Mouse (Mus musculus): ENCODE measurements at regions not wholly inside any gene's neighbourhood (a gene's known extent, or its start where the extent isn't known, plus 50 kb on each side); places are given as distances from the start of the nearest gene placed in this dataset.

- no peaks in the 10 kb centered on the region for H3K27me3 ChIP-seq
- WGBS, result 58% methylated on average over 2 of the region's 2 CpGs
- no peak overlapping the region for H3K4me3 ChIP-seq
- H3K9me3 ChIP-seq (replicated peaks), result no peaks in the 10 kb centered on the region
- no peaks in the 10 kb centered on the region for H3K4me1 ChIP-seq
- H3K4me2 ChIP-seq (replicated peaks), result no peak overlapping the region
- H3K9ac ChIP-seq, result no peak overlapping the region
- H3K27ac ChIP-seq, result no peak overlapping the region
- no peak for ATAC-seq (ENCODE audit: low FRiP score)
- no peaks in the 10 kb centered on the region for H3K36me3 ChIP-seq
These were observed 263.0 kb upstream of the Hnrnpa3 start for GRCm38 (mm10) chr2:75396016-75396415.

DNA sequence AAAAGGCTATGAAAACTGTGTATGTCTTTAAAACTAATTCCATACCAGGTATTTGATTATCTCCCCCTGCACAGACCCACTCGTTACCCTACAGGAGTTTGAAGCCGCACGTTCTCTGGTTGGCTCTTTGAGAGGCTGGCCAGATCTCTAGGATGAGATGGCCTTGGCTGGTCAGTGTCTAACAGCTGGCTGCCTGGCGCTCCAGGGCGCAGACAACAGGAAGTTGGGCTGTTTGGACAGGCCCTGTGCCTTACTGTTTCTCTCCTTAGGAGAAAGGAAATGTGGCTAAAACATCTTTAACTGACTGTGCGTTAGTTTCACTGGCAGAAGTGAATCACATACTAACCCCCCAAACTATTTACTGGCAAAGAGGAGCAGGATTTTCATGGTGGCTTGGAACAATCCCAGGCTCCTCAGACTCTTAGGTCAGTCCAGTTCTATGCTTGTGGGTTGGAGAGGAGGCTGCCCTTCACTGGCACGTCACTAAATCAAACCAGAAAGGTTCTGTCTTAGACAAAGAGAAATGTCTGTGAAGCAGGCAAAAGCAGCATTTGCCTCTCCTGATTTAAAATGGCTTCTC, 258.7 kb upstream of the Hnrnpa3 start:
- H3K9ac ChIP-seq, result no peak overlapping the region
- H3K4me3 ChIP-seq, result no peak overlapping the region
- H3K27me3 ChIP-seq, result no peaks in the 10 kb centered on the region
- H3K36me3 ChIP-seq, result no peaks in the 10 kb centered on the region
- H3K27ac ChIP-seq, result no peak overlapping the region
- no peak overlapping the region for H3K4me2 ChIP-seq (replicated peaks)
- ATAC-seq (ENCODE audit: low FRiP score), result no peak
- 80% methylated on average over 7 of the region's 7 CpGs for WGBS
- H3K4me1 ChIP-seq, result no peaks in the 10 kb centered on the region; the same call in 1 of the 2 replicates
- H3K9me3 ChIP-seq (replicated peaks), result no peaks in the 10 kb centered on the region

DNA sequence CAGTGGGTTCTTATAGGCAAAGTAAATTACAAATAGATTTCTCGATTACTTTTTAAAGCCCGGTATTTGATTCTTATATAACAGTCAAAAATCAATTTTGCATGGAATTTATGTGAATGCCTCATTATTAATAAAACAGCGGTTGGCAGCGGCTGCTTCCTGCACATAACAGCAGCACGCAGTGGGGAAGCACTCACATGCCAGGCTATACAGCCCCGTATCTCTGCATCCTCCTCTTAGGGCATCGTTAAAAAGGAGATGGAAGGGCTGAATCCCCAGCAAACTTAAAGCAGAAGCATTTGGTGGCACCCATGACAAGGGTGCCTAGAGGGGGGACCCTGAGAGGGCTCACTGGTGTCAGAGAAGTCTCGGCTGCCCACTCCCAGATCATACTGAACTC, 255.3 kb upstream of the Hnrnpa3 start:
- Histone ChIP-seq H3K27me3 (no peaks in the 10 kb centered on the region), H3K4me3 (no peak overlapping the region), H3K36me3 (no peaks in the 10 kb centered on the region), H3K4me1 (peaks cover 9% of the 10 kb centered on the region), H3K27ac (no peak overlapping the region), H3K9ac (no peak overlapping the region), H3K4me2 (replicated peaks) (no peak overlapping the region), H3K9me3 (replicated peaks) (no peaks in the 10 kb centered on the region)
- 82% methylated on average over 8 of the region's 8 CpGs for WGBS
- ATAC-seq (ENCODE audit: low FRiP score), result no peak

DNA sequence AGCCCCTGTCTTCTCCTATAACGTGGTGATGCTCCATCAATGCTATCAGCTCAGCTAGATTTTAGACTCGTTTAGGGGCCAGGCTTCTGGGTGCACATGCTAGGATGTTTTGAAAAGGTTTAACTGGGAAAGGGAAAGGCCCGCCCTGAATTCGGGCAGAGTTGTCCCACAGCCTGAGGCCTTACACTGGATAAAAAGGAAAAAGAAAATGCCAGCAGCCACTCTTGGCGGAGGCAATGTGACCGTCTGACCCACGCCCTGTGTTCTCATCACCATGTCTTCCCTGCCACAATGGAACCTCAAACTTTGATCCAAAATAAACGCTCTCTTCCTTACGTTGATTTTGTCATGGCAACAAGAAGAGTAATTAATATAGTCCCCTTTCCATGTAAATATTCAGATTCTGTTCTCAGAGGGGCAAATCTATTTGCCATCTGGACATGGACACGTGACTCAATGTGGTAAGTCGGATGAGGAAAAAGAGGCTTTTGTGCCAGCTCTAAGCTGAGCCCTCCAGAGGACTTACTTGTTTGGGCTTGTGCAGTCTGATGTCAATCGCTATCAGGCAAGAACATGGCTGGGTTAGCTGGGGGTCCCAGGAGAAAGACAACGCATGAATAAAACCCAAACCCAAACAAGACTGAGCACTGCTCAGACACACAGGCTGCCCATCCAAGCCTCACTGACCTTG, 253.4 kb upstream of the Hnrnpa3 start:
- 60% methylated on average over 13 of the region's 13 CpGs for WGBS
- Histone ChIP-seq H3K9me3 (replicated peaks) (no peaks in the 10 kb centered on the region), H3K36me3 (no peaks in the 10 kb centered on the region), H3K4me1 (peaks cover 9% of the 10 kb centered on the region), H3K27me3 (no peaks in the 10 kb centered on the region), H3K4me3 (no peak overlapping the region), H3K27ac (no peak overlapping the region), H3K4me2 (replicated peaks) (no peak overlapping the region), H3K9ac (no peak overlapping the region)
- no peak; the same call in 1 of the 2 replicates for ATAC-seq (ENCODE audit: low FRiP score)

- H3K27me3 ChIP-seq, result no peaks in the 10 kb centered on the region
- no peak overlapping the region for H3K27ac ChIP-seq
- whole genome bisulfite sequencing, result 68% methylated on average over 6 of the region's 6 CpGs
- H3K4me1 ChIP-seq, result peaks cover 9% of the 10 kb centered on the region
- ATAC-seq (ENCODE audit: low FRiP score), result no peak
- H3K36me3 ChIP-seq, result no peaks in the 10 kb centered on the region
- H3K4me3 ChIP-seq, result no peak overlapping the region
- H3K9me3 ChIP-seq (replicated peaks), result no peaks in the 10 kb centered on the region
- no peak overlapping the region for H3K4me2 ChIP-seq (replicated peaks)
- H3K9ac ChIP-seq, result no peak overlapping the region
These were observed 252.2 kb upstream of the Hnrnpa3 start for GRCm38 (mm10) chr2:75406721-75407455.

- H3K27ac ChIP-seq, result no peak overlapping the region
- H3K9me3 ChIP-seq (replicated peaks), result no peaks in the 10 kb centered on the region
- H3K4me2 ChIP-seq (replicated peaks), result no peak overlapping the region
- WGBS, result 77% methylated on average over 4 of the region's 4 CpGs
- no peak overlapping the region for H3K9ac ChIP-seq
- no peak overlapping the region for H3K4me3 ChIP-seq
- peaks cover 9% of the 10 kb centered on the region for H3K4me1 ChIP-seq
- H3K27me3 ChIP-seq, result no peaks in the 10 kb centered on the region
- H3K36me3 ChIP-seq, result no peaks in the 10 kb centered on the region
- ATAC-seq (ENCODE audit: low FRiP score), result no peak
These were observed 251.5 kb upstream of the Hnrnpa3 start for GRCm38 (mm10) chr2:75407560-75407959.

GRCm38 (mm10) chr2:75408016-75408415, 251.0 kb upstream of the Hnrnpa3 start:
- Histone ChIP-seq H3K4me1 (peaks cover 9% of the 10 kb centered on the region), H3K27me3 (no peaks in the 10 kb centered on the region), H3K9me3 (replicated peaks) (no peaks in the 10 kb centered on the region), H3K9ac (no peak overlapping the region), H3K27ac (no peak overlapping the region), H3K4me3 (no peak overlapping the region), H3K4me2 (replicated peaks) (no peak overlapping the region), H3K36me3 (no peaks in the 10 kb centered on the region)
- ATAC-seq (ENCODE audit: low FRiP score), result no peak
- WGBS, result 91% methylated on average over 2 of the region's 2 CpGs

DNA sequence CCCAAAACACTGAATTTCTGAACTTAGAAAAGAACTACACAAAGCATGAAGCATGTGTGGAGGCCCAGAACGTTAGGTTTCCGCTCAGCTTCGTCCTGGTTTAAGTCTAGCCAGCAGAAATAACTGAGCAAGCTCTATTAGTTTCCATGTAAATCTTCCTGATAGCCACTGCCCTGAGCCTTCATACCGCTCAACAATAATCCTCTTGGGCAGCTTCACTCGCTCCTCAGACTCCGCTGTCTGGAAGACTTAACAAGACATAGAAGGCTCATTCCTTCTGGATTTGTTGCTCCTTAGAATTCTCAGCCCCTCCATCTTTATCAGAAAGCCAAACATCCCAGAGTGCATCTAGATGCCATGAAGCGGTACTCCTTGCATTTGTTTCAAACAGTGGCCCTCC, 249.3 kb upstream of the Hnrnpa3 start:
- ATAC-seq (ENCODE audit: low FRiP score), result no peak

DNA sequence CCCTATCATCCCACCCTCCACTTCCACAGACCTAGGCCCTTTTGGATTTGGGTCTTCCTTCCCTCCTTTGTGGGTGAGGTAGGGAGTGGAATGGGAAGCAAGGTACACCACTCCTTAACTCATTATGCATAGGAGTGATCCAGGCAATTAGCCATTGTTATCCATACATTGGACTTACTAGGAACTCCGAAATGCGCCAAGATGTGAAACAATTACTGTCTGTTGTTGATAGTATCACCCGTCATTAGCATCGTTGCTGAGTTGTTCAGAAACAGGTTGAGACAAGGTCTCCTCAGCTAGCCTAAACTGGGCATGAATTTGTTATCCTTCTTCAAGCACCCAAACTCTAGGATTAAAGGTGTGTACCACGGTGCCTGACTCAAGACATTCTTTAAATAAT, 246.3 kb upstream of the Hnrnpa3 start:
- H3K36me3 ChIP-seq, result no peaks in the 10 kb centered on the region
- no peak for ATAC-seq (ENCODE audit: low FRiP score)
- H3K4me3 ChIP-seq, result no peak overlapping the region
- H3K27ac ChIP-seq, result no peak overlapping the region
- no peak overlapping the region for H3K9ac ChIP-seq
- no peaks in the 10 kb centered on the region for H3K4me1 ChIP-seq
- H3K9me3 ChIP-seq (replicated peaks), result no peaks in the 10 kb centered on the region
- H3K27me3 ChIP-seq, result no peaks in the 10 kb centered on the region
- WGBS, result 90% methylated on average over 5 of the region's 5 CpGs
- H3K4me2 ChIP-seq (replicated peaks), result no peak overlapping the region

More for the DNA sequence above, 249.3 kb upstream of the Hnrnpa3 start:
- Histone ChIP-seq H3K4me3 (no peak overlapping the region), H3K4me2 (replicated peaks) (no peak overlapping the region), H3K27me3 (no peaks in the 10 kb centered on the region), H3K4me1 (peaks cover 9% of the 10 kb centered on the region), H3K9me3 (replicated peaks) (no peaks in the 10 kb centered on the region), H3K9ac (no peak overlapping the region), H3K27ac (no peak overlapping the region), H3K36me3 (no peaks in the 10 kb centered on the region)
- WGBS, result 89% methylated on average over 7 of the region's 7 CpGs

DNA sequence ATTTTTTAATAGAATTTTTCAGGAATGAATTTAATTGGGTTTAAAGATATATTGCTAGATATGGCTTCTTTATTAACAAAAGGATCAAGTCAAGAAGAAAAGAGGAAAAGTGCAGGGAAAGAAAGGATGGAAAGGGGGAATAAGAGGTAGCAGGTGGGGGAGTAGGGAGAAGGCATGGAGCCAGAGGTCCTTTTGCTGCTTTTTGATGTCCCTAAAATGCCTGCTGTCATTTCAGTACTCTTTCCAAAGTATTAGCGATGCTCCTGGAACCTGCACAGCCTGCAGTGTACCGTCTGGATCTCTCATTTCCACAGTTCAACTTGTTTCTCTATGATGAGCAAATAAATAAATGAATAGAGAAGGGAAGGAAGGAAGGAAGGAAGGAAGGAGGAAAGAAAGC, 240.4 kb upstream of the Hnrnpa3 start:
- H3K4me1 ChIP-seq, result peaks cover 8% of the 10 kb centered on the region
- no peaks in the 10 kb centered on the region for H3K36me3 ChIP-seq
- no peaks in the 10 kb centered on the region for H3K9me3 ChIP-seq (replicated peaks)
- no peak overlapping the region for H3K27ac ChIP-seq
- ATAC-seq (ENCODE audit: low FRiP score), result no peak
- no peak overlapping the region for H3K4me2 ChIP-seq (replicated peaks)
- H3K4me3 ChIP-seq, result no peak overlapping the region
- H3K27me3 ChIP-seq, result no peaks in the 10 kb centered on the region
- no peak overlapping the region for H3K9ac ChIP-seq
- WGBS, result 91% methylated on average over 2 of the region's 2 CpGs

DNA sequence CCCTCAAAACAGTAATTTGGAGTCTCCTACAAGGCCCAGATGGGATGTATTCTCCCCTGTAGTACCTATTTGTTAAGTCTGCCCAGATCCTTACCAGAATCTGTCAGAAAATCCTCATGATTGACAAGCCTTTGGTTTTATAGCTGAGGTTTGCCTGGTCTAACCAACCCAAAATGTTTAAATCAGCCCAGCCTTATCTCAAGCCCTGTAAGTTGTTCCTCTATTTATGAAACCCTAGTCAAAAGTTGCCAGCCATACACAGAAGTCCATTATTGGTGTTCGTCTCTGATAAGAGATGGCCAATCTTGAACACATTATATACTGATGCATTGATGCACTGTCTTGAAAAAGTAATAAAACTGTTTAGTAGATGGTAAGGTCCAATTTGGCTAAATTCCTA, 239.9 kb upstream of the Hnrnpa3 start:
- Histone ChIP-seq H3K36me3 (no peaks in the 10 kb centered on the region), H3K9ac (no peak overlapping the region), H3K27ac (no peak overlapping the region), H3K27me3 (no peaks in the 10 kb centered on the region), H3K9me3 (replicated peaks) (no peaks in the 10 kb centered on the region), H3K4me1 (peaks cover 12% of the 10 kb centered on the region), H3K4me3 (no peak overlapping the region), H3K4me2 (replicated peaks) (no peak overlapping the region)
- 89% methylated on average over 1 of the region's 1 CpGs for WGBS
- no peak for ATAC-seq (ENCODE audit: low FRiP score)

DNA sequence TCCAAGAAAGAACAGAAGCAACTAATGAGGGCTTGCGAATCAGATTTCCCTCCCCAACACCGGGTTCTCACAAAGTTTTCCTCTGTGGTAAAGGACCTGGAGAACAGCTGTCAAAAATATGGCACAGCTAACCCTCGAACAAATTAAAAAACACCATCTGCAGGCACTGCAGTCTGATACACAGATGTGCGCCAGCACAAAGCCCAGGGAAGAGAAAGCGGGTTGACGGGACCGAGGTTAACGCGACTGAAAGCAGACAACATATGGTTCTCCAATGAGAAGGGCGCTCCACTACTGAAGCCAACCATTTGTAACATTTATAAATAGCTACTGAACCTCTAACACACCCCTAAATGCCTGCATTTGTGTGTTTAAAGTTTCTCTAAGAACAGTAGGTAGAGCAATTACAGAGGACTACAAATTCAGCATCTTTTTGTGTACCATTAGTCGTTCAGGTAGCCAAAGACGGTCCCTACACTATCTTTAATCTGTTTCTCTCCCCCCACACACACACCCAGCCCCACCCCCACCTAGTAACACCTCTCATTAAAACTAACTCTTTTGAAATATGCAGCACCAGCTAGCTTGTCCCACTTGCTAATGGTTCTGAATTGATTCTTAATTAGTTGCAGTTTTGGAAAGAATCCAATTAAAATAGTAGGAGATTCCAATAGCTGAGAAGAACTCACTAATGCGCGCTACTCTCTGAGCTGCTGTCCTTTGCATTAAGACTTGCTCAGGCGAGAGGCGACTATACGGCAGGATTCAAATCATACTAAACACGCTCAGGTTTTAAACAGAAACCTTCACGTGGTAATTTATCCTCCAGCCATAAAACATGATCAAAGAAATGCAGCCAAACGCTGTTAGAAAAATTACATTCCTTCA, 236.0 kb upstream of the Hnrnpa3 start:
- H3K9ac ChIP-seq, result no peak overlapping the region
- no peaks in the 10 kb centered on the region for H3K27me3 ChIP-seq
- H3K4me2 ChIP-seq (replicated peaks), result no peak overlapping the region
- 0 out of 2 replicates have a peak, but pooled peaks have one; percentile 47 for ATAC-seq (ENCODE audit: low FRiP score)
- no peak overlapping the region for H3K4me3 ChIP-seq
- H3K9me3 ChIP-seq (replicated peaks), result no peaks in the 10 kb centered on the region
- no peaks in the 10 kb centered on the region for H3K36me3 ChIP-seq
- peaks cover 16% of the 10 kb centered on the region for H3K4me1 ChIP-seq
- WGBS, result 66% methylated on average over 20 of the region's 20 CpGs
- H3K27ac ChIP-seq, result peak overlapping the region; percentile 88

All from hindbrain, embryonic 12.5 days (tissue).